Mouse (Mus musculus) bone marrow macrophage, adult 2 months (primary cell): Measurements from ENCODE around the gene E130309D02Rik.

ENCODE experiments used
- CTCF ChIP-seq: IDR thresholded peaks from 2 replicates; pipeline ENCODE4 v1.5.1; 2012; ENCODE audit warnings: low read depth, mild to moderate bottlenecking, low read length, moderate library complexity
- POLR2A ChIP-seq: IDR thresholded peaks from 2 replicates; pipeline ENCODE4 v1.6.1; 2012; ENCODE audit warnings: mild to moderate bottlenecking, low read depth, low read length, borderline replicate concordance

DNA sequence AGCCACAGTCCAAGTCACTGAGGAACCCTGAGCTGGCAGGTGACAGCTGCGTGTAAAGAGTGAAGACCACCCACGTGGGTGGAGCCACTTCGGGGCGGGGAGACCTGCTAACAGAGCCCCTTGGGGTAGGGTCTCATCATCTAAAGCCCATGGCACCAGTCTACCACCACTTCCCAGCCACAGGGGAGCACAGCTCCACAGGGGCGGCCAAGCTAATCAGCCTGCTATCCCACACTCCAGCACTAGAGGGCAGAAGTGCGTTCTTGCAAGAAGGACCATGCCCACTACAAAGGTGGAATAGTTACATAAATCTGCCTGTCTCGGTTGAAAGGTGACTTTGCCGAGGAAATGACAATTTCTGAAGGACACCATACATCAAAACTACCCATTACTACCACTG lies 3.3 kb downstream of the E130309D02Rik start:
- TF ChIP-seq POLR2A (no peak), CTCF (peak; percentile 54)
